Mouse (Mus musculus) kidney, postnatal 10 days (tissue): ENCODE data around the gene Kcnma1.
A peak's percentile ranks its signal among the peaks of the same experiment; 100 is the strongest.

Source experiments
- DNase-seq: peaks from one replicate; pipeline ENCODE4 v3.0.0; 2021; ENCODE audit warnings: mixed read lengths

Gene Kcnma1

DNA sequence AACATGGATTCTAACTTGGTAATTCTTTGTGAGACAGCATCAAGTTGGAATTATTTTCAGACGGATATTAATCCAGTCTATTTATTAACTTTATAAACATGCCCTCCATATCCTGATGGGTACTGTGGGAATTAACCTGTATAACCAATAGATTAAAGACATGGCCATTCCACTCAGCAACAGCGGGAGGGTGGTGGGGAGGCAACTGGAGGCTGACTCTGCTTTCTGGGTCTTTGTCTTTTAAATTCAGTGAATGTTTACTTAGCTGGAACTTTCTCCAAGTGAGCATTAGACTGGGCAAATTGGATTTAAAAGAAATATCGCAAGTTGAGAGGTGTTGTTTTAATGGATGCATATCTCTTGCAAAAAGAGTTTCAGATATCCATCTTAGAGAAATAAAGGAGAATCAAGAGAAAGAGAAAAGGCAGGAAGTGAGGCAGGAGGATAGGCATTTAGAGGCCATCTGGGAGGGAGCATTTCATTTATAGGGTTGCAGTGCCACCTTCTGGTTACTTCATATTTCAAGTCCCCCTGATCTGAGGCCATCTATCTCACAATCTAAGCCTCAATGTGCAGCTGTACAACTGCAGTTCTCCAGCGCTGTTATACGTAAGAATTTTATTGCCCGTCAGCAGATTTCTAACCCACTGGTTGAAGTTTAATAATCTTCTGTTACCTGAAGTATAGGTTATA, 613.4 kb downstream of the Kcnma1 start:
- peak; percentile 70 for DNase-seq

GRCm38 (mm10) chr14:23397642-23398041, 616.6 kb downstream of the Kcnma1 start:
- no peak for DNase-seq

GRCm38 (mm10) chr14:23391566-23391965, 622.7 kb downstream of the Kcnma1 start:
- DNase-seq, result no peak

DNA sequence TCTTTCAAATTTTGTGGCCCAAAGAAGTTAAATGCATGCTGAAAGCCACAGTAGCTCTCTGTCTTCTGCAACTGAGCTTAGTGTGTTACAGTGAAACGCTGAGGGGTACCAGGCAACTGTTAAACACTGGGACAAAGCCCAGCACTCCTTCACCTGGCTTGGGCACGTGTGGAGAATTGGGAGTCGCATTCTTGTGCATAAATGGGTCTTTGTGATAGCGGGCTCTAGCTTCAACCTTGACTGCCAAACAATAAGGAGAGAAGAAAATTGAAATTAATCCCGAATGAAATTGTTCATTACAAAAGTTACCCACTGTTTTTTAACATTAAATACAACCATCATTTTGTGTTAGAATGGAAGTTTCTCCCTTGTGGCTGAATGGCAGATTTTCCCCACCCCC, 623.5 kb downstream of the Kcnma1 start:
- DNase-seq, result no peak

DNA sequence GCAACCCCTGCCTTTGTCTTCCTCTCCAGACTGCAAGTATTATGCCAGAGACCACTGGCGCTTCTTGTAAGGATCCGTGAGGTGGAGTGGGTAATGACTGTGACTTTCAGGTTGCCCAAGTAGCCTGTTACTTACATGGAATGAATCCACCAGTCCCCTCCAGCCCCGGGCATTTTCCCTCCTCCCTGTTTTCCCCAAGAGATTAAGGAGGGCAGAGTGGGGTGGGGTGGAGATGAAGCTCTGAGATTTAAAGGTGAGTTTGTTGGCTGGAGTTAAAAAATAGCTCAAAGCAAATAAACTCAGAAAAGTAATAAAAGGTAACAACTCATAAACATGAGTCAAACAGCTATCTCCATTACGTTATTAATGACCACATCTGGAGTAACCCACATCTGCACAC, 624.1 kb downstream of the Kcnma1 start:
- no peak for DNase-seq

GRCm38 (mm10) chr14:23386786-23387185, 627.5 kb downstream of the Kcnma1 start:
- DNase-seq, result no peak

GRCm38 (mm10) chr14:23385776-23386608, 628.3 kb downstream of the Kcnma1 start:
- no peak for DNase-seq

- DNase-seq, result no peak
Measured at GRCm38 (mm10) chr14:23378351-23379087, 635.8 kb downstream of the Kcnma1 start.

DNA sequence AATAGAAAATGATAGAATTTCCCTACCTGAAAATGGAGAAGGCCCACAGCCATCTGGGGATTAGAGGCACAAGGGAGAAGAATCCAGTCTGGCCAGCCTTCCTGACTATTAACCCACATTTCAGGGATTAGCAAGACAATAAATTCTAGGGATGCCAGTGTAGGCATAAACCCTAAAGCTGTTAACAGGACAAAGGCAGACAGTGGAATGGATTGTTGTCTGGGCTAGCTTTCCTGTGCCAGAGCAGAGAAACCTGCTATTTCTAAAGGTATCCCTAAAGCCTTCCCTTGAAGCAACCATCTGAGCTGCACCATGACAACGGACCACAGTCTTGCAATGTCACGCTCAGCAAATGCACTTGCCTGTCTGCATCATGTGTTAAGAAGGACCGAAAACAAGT, 642.3 kb downstream of the Kcnma1 start:
- no peak for DNase-seq

DNA sequence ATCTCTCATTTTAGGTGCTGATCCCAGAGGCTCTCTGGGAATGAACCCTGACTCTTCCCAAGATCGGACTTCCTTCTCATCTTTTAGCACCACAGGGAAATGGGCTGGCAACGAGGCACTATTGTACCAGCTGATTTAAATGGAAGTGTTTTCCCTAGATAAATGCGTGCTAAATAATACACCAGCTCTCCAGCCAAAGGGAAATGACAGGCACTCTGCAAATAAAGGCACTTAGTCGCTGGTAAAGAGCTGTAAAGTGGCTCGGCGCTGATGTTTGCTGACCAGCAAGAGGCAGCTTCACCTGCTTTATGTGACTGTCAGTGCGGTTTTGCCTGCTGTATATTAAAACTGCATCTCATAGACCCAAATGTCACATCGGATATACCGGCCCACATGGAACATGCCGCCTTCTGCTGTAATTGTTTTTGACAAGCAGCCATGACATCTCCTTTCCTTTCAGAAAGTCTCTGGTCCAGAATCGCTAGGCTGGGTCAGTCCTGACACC, 653.7 kb downstream of the Kcnma1 start:
- no peak for DNase-seq

DNA sequence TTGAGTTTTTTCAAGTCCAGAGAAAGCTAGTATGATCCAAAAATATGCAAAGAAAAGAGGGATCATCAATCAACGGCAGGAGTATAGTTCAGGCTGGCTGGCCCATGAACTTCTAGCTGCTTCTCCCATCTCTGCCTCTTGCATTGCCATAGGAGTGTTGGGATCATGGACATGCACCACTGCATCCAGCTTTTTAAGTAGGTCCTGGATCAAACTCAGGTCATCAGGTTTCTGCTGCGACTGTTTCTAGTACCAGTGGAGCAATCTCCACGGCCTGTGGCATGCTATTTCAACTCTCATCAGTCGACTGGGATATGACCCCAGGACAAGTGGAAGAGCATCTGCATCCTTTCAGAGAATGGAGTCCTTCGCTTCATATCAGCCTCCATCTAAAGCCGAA, 655.5 kb downstream of the Kcnma1 start:
- no peak for DNase-seq

- no peak for DNase-seq
Measured at GRCm38 (mm10) chr14:23357529-23358278, 656.6 kb downstream of the Kcnma1 start.

DNA sequence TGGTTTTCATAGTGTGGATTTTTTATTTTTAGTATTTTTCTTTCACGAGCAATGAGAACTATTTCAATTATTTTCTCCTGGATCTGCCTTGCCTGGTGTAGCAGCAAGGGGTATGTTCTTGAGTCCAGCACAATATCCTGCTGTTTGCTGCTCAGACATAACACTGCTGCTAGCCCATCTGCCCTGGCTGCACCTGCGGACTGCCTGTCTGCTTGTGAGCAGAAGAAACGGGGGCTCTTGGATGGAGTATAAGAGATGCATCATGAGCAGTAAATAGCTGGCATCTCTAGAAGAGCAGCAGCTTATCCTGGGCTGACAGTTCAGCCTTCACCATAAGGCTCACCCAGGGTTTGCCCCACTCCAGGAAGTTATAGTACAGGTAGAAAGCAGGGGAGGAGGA, 687.5 kb downstream of the Kcnma1 start:
- DNase-seq, result no peak

- DNase-seq, result no peak
Measured at GRCm38 (mm10) chr14:23305288-23305687, 709.0 kb downstream of the Kcnma1 start.

- no peak for DNase-seq
Measured at GRCm38 (mm10) chr14:23300443-23300842, 713.8 kb downstream of the Kcnma1 start.

GRCm38 (mm10) chr14:23290634-23291033, 723.7 kb downstream of the Kcnma1 start:
- DNase-seq, result no peak

GRCm38 (mm10) chr14:23266554-23267309, 747.6 kb downstream of the Kcnma1 start:
- no peak for DNase-seq

GRCm38 (mm10) chr14:23253154-23253553, 761.1 kb downstream of the Kcnma1 start:
- no peak for DNase-seq

GRCm38 (mm10) chr14:23244446-23244845, 769.8 kb downstream of the Kcnma1 start:
- DNase-seq, result peak; percentile 42

DNA sequence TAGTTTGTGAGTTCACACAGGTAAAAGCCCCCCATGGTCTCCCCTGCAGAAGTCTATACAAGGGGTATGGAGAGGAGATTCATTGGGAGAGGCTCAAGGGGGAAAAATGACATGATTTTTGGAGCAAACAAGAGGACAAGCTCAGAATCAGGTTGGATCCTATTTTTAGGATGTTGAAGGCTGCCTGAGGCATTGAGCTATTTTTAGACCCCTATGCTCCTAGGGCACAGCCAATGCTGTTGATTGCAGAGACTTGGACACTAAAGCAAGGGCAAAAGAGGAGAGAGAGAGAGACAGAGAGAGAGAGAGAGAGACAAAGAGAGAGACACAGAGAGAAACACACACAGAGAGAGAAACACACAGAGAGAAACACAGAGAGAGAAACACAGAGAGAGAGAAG, 770.4 kb downstream of the Kcnma1 start:
- no peak for DNase-seq
